Mouse (Mus musculus) granulocyte monocyte progenitor cell, adult 5-6 weeks (primary cell): ENCODE results near the gene Rrp8. TPM values are rescaled to one million over a fixed set of nuclear protein-coding genes. Genes with fewer than 3 reads are reported as not detected.

Experiments used
- ATAC-seq: replicated peaks from 2 replicates; pipeline ENCODE4 v1.8.0; 2016; ENCODE audit warnings: mild to moderate bottlenecking, moderate TSS enrichment, inconsistent platforms; ENCODE audit not compliant: poor library complexity, severe bottlenecking
- total RNA-seq, 2 experiments: library from RNA; stranded (forward) in 1 of 2; stranded (reverse) in 1 of 2; fragments of 200-712, 200-1000 nt in 1 of 2; fragments of >200 nt in 1 of 2; fragmentation: Nextera tagmentation in 1 of 2; gene quantifications; 2 replicates each; pipeline ENCODE4 v1.2.3; 2014 to 2017

The Rrp8 gene
- 35.7 and 68.6 TPM in 2 replicates for total RNA-seq (2014; fragmentation: Nextera tagmentation)
- 35.7 and 40.9 TPM in 2 replicates for total RNA-seq (2017)

GRCm38 (mm10) chr7:105736911-105737521 is at the start of gene Rrp8:
Gene Rrp8, minus strand, starts transcription at chr7:105737385.
- peak; percentile 23 for ATAC-seq

- ATAC-seq, result peak; percentile 39
These were observed 49.5 kb upstream of the Rrp8 start for GRCm38 (mm10) chr7:105786506-105787284.

GRCm38 (mm10) chr7:105784556-105784955 is 47.4 kb upstream of the Rrp8 start:
- ATAC-seq, result no peak

GRCm38 (mm10) chr7:105783861-105784260 is 46.7 kb upstream of the Rrp8 start:
- ATAC-seq, result no peak

GRCm38 (mm10) chr7:105778553-105779265 is 41.5 kb upstream of the Rrp8 start:
- peak; percentile 83 for ATAC-seq

GRCm38 (mm10) chr7:105777797-105778552 is 40.8 kb upstream of the Rrp8 start:
- ATAC-seq, result peak; percentile 70

- no peak for ATAC-seq
These were observed 40.1 kb upstream of the Rrp8 start for GRCm38 (mm10) chr7:105777316-105777715.

GRCm38 (mm10) chr7:105776026-105776425 is 38.8 kb upstream of the Rrp8 start:
- ATAC-seq, result no peak

- peak; percentile 15 for ATAC-seq
These were observed 37.5 kb upstream of the Rrp8 start for GRCm38 (mm10) chr7:105774661-105775060.

GRCm38 (mm10) chr7:105773041-105773440 is 35.9 kb upstream of the Rrp8 start:
- no peak for ATAC-seq

- no peak for ATAC-seq
These were observed 35.1 kb upstream of the Rrp8 start for GRCm38 (mm10) chr7:105772331-105772730.

- no peak for ATAC-seq
These were observed 32.8 kb upstream of the Rrp8 start for GRCm38 (mm10) chr7:105769959-105770358.

GRCm38 (mm10) chr7:105767729-105768165 is 30.6 kb upstream of the Rrp8 start:
- peak; percentile 79 for ATAC-seq

GRCm38 (mm10) chr7:105764331-105764730 is 27.1 kb upstream of the Rrp8 start:
- ATAC-seq, result no peak

GRCm38 (mm10) chr7:105762517-105763270 is 25.5 kb upstream of the Rrp8 start:
- ATAC-seq, result peak; percentile 34

- peak; percentile 38 for ATAC-seq
These were observed 24.8 kb upstream of the Rrp8 start for GRCm38 (mm10) chr7:105761813-105762484.

GRCm38 (mm10) chr7:105753281-105753680 is 16.1 kb upstream of the Rrp8 start:
- no peak for ATAC-seq

- ATAC-seq, result no peak
These were observed 15.5 kb upstream of the Rrp8 start for GRCm38 (mm10) chr7:105752716-105753115.
